ENCODE assay signal across 8 mouse cellular contexts in the genomic region with DNA sequence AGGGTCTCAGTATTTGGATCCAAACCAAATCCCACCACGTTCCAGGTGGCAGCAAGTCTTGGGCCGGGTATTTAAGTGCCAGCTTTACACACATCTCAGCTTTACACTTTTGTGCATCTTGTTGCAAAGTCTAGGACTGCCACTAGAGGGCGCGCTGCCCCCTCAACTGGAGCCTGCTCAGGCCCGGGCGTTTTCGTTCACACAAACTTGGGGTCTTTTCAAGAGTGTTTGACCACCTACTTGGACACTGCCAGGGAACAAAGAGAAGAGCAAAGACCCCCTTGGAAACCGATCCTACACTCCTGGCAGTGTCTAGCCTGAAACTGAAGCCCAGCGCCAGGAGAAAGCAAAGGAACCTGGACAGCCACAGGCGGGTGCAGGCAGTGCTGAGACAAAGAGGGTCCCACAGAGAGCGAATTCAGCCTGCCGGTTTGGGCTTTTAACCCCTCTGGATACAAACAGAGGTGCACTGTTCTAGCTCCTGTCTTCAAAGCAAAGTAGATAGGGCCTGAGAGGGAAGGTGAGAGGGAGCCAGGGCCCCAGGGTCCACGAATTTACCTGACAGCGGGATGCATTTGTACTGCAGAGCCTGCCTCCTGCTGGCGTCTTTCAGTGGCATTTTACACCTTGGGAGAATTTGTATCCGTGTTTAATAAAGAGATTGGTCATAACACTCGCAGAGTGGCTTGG. TPM values are rescaled to one million over a fixed set of nuclear protein-coding genes. Genes with fewer than 3 reads are reported as not detected.
DNase-seq lines count a peak whose midpoint lies in the region; ATAC-seq and TF ChIP-seq lines count a peak whose summit lies in the region.

No protein-coding gene starts in this region.

- TF ChIP-seq POLR2A in MEL (IDR thresholded peaks at IDR 0.05; ENCODE audit: control insufficient read depth in 1 of 2, insufficient read depth in 1 of 2, low read depth in 1 of 2, low read length in 2 of 2, poor library complexity in 1 of 2) = no peak

- peaks cover 0 to 9% of the 10 kb centered on the region in 2 experiments; a peak in 2 of 4 replicates for H3K4me1 ChIP-seq in MEL (ENCODE audit: control insufficient read depth in 1 of 2, insufficient read depth in 2 of 2, low read length in 2 of 2)
- H3K4me1 ChIP-seq in forebrain, embryonic 13.5 days = peaks cover 29% of the 10 kb centered on the region
- peaks cover 13% of the 10 kb centered on the region for H3K4me1 ChIP-seq in hindbrain, embryonic 12.5 days

- peak; percentile 77 for ATAC-seq in forebrain, embryonic 13.5 days
- peak; percentile 64 for ATAC-seq in hindbrain, embryonic 12.5 days (ENCODE audit: low FRiP score)

- TF ChIP-seq RAD21 in MEL (IDR thresholded peaks at IDR 0.05; ENCODE audit: low read depth, low read length) = peak; percentile 94

- TF ChIP-seq EP300 in MEL (IDR thresholded peaks at IDR 0.05; ENCODE audit: low read depth in 1 of 2, low read length in 2 of 2) = no peak

- H3K4me2 ChIP-seq in forebrain, embryonic 13.5 days = peak overlapping the region; percentile 59
- peak overlapping the region; percentile 59 for H3K4me2 ChIP-seq in hindbrain, embryonic 12.5 days (replicated peaks)

- H3K27me3 ChIP-seq in MEL (ENCODE audit: control insufficient read depth in 1 of 2, insufficient read depth in 2 of 2, low read length in 2 of 2) = no peaks in the 10 kb centered on the region
- no peaks in the 10 kb centered on the region for H3K27me3 ChIP-seq in forebrain, embryonic 13.5 days
- H3K27me3 ChIP-seq in hindbrain, embryonic 12.5 days = peaks cover 7% of the 10 kb centered on the region; the same call in 1 of the 2 replicates

- H3K9ac ChIP-seq in MEL (ENCODE audit: control insufficient read depth, low read depth, low read length, poor library complexity, severe bottlenecking) = 0 out of 2 replicates have a peak overlapping the region, but pooled peaks have one; percentile 15
- H3K9ac ChIP-seq in forebrain, embryonic 13.5 days = peak overlapping the region; percentile 62
- H3K9ac ChIP-seq in hindbrain, embryonic 12.5 days = peak overlapping the region; percentile 59

- H3K4me3 ChIP-seq in MEL (ENCODE audit: control insufficient read depth in 1 of 2, insufficient read depth in 1 of 2, low read depth in 2 of 2, low read length in 2 of 2) = no peak overlapping the region
- H3K4me3 ChIP-seq in forebrain, embryonic 13.5 days = peak overlapping the region; percentile 34
- H3K4me3 ChIP-seq in hindbrain, embryonic 12.5 days = peak overlapping the region; percentile 34

- 2% methylated on average over 17 of the region's 17 CpGs for WGBS in forebrain, embryonic 13.5 days
- 4% methylated on average over 17 of the region's 17 CpGs for WGBS in hindbrain, embryonic 12.5 days

- H3K9me3 ChIP-seq in MEL (replicated peaks; ENCODE audit: insufficient read depth, low read length) = no peaks in the 10 kb centered on the region
- H3K9me3 ChIP-seq in forebrain, embryonic 13.5 days (replicated peaks) = no peaks in the 10 kb centered on the region
- H3K9me3 ChIP-seq in hindbrain, embryonic 12.5 days (replicated peaks) = no peaks in the 10 kb centered on the region

- H3K36me3 ChIP-seq in MEL (ENCODE audit: control insufficient read depth in 1 of 2, insufficient read depth in 2 of 2, low read length in 2 of 2) = peaks cover 0 to 7% of the 10 kb centered on the region in 2 experiments; a peak in 3 of 4 replicates
- peaks cover 38% of the 10 kb centered on the region for H3K36me3 ChIP-seq in forebrain, embryonic 13.5 days (ENCODE audit: poor library complexity, severe bottlenecking)
- peaks cover 8% of the 10 kb centered on the region for H3K36me3 ChIP-seq in hindbrain, embryonic 12.5 days

- H3K27ac ChIP-seq in MEL (ENCODE audit: control insufficient read depth, low read depth, low read length) = no peak overlapping the region
- peak overlapping the region; percentile 86 for H3K27ac ChIP-seq in forebrain, embryonic 13.5 days
- peak overlapping the region; percentile 68 for H3K27ac ChIP-seq in hindbrain, embryonic 12.5 days

- H3K79me2 ChIP-seq in MEL (ENCODE audit: control insufficient read depth, insufficient read depth, low read length, poor library complexity) = no peaks in the 10 kb centered on the region

- TF ChIP-seq CTCF in MEL (IDR thresholded peaks at IDR 0.05 in 2 of 3, conservative IDR thresholded peaks at IDR 0.05 in 1 of 3; ENCODE audit: control insufficient read depth in 1 of 3, insufficient read depth in 1 of 3, low read depth in 2 of 3, low read length in 3 of 3, poor library complexity in 1 of 3, severe bottlenecking in 1 of 3) = peak; percentile 84 to 98 (median 89)

- DNase-seq in MEL (ENCODE audit: low read depth, low spot score) = peak; percentile 65
- DNase-seq in c-Kit-positive CD71-positive TER-119-positive erythroid progenitor cells, embryonic 14.5 days (ENCODE audit: low spot score) = peak; percentile 67
- DNase-seq in layer of hippocampus, postnatal 14 days (ENCODE audit: low spot score in 2 of 2) = peak; percentile 76 to 78
- DNase-seq in lung, postnatal 10 days = peak; percentile 81
- peak; percentile 39 for DNase-seq in retina, adult 2 months (ENCODE audit: low read depth, low spot score)
- peak; percentile 68 for DNase-seq in thymus, postnatal 25 days

TF ChIP-seq in MEL, 35 proteins besides CTCF, POLR2A, EP300 and RAD21:
- no peak for TF ChIP-seq TAL1 (IDR thresholded peaks at IDR 0.05; ENCODE audit: low read length)
- TF ChIP-seq GABPA (IDR thresholded peaks at IDR 0.05; ENCODE audit: low read depth, low read length) = no peak
- TF ChIP-seq MXI1 (IDR thresholded peaks at IDR 0.05; ENCODE audit: low read depth, low read length) = no peak
- no peak for TF ChIP-seq E2F4 (IDR thresholded peaks at IDR 0.05; ENCODE audit: borderline replicate concordance, low read depth, low read length)
- TF ChIP-seq MAFK (IDR thresholded peaks at IDR 0.05; ENCODE audit: borderline replicate concordance, low read depth, low read length) = no peak
- TF ChIP-seq POLR2AphosphoS5 (IDR thresholded peaks at IDR 0.05; ENCODE audit: borderline replicate concordance, low read depth, low read length) = no peak
- peak; percentile 92 for TF ChIP-seq ZC3H11A (IDR thresholded peaks at IDR 0.05; ENCODE audit: low read depth, low read length)
- TF ChIP-seq HCFC1 (IDR thresholded peaks at IDR 0.05; ENCODE audit: low read depth, low read length) = 0 out of 2 replicates have a peak, but pooled peaks have one; percentile 16
- peak; percentile 88 for TF ChIP-seq SMC3 (IDR thresholded peaks at IDR 0.05; ENCODE audit: low read depth, low read length)
- 0 out of 2 replicates have a peak, but pooled peaks have one; percentile 41 for TF ChIP-seq SIN3A (IDR thresholded peaks at IDR 0.05; ENCODE audit: low read length)
- no peak for TF ChIP-seq TBP (IDR thresholded peaks at IDR 0.05; ENCODE audit: low read depth, low read length)
- TF ChIP-seq UBTF (IDR thresholded peaks at IDR 0.05; ENCODE audit: borderline replicate concordance, insufficient read depth, low read depth, low read length) = no peak
- no peak for TF ChIP-seq ZMIZ1 (IDR thresholded peaks at IDR 0.05; ENCODE audit: low read depth, low read length)

RNA-seq across cellular contexts. Expression of gene Bdh1, which starts 36.3 kb away (rescaled TPM):
- total RNA-seq in MEL (2012; rRNA removed) = 67.5 and 73.4 TPM in 2 replicates
- 100 to 1,000 TPM in 1 of 2 experiments, not detected in 1; 187 TPM for polyA plus RNA-seq in MEL (2012; ENCODE audit: insufficient read depth in 1 of 2, insufficient read length in 2 of 2, low read depth in 1 of 2, low replicate concordance in 2 of 2, missing spikeins in 1 of 2)
- polyA plus RNA-seq in forebrain, embryonic 13.5 days (2015; fragmentation: Nextera tagmentation; extraction: Ambion mirVana) = 71.3 and 88.7 TPM in 2 replicates
- polyA plus RNA-seq in hindbrain, embryonic 12.5 days (2016; fragmentation: Nextera tagmentation; extraction: Ambion mirVana) = 45.5 and 55.7 TPM in 2 replicates
- total RNA-seq in layer of hippocampus, postnatal 14 days (2021) = 100 to 1,000 TPM; 206 to 224 TPM

Comparison
In these comparisons a context has a peak if more than half of its experiments do, and no peak if none do; other contexts are left out.
1. H3K4me3 ChIP-seq: peak in forebrain, embryonic 13.5 days (single experiment) and hindbrain, embryonic 12.5 days (single experiment); none in MEL (0 of 2).
2. Peak in every context shown above with its lines, with median percentiles within 50 percentile points of each other: DNase-seq and H3K9ac ChIP-seq.